Mouse (Mus musculus) embryonic facial prominence, embryonic 14.5 days (tissue): ENCODE measurements around the gene Actn4. TPM values are rescaled to one million over a fixed set of nuclear protein-coding genes. Genes with fewer than 3 reads are reported as not detected.
"Not testable (repeated sequence)": the region's sequence is repeated elsewhere in the genome, so short reads cannot be mapped to it uniquely, and the experiment has no call there.

ENCODE experiments used
- ATAC-seq: fragments of 200-750 bp; cut with Nextera tagmentation; 2 replicates; pipeline ENCODE4 v1.8.0; 2017; ENCODE audit warnings: low read depth, moderate number of reproducible peaks, moderate TSS enrichment
- DNase-seq: peaks from one replicate; pipeline ENCODE4 v3.0.0-alpha.2; 2015; ENCODE audit warnings: low spot score
- H3K27ac ChIP-seq: fragments of 300-500 bp; sonication (generic); replicated peaks from 2 replicates; pipeline ENCODE4 v1.5.1; 2014; ENCODE audit warnings: low read depth, mild to moderate bottlenecking, low read length, moderate library complexity
- H3K27me3 ChIP-seq: fragments of 300-500 bp; sonication (generic); replicated peaks from 2 replicates; pipeline ENCODE4 v1.6.1; 2014; ENCODE audit warnings: low read length; ENCODE audit not compliant: control insufficient read depth, insufficient read depth
- H3K36me3 ChIP-seq: fragments of 300-500 bp; sonication (generic); 2 replicates; pipeline ENCODE4 v1.6.1; 2014; ENCODE audit warnings: low read length, mixed read lengths; ENCODE audit not compliant: control insufficient read depth, insufficient read depth
- H3K4me1 ChIP-seq: fragments of 300-500 bp; sonication (generic); 2 replicates; pipeline ENCODE4 v1.6.1; 2014; ENCODE audit warnings: antibody characterized with exemption, low read length; ENCODE audit not compliant: control insufficient read depth, insufficient read depth
- H3K4me2 ChIP-seq: fragments of 300-500 bp; sonication (generic); 2 replicates; pipeline ENCODE4 v1.6.1; 2014; ENCODE audit warnings: low read depth, mild to moderate bottlenecking, low read length, moderate library complexity, mixed read lengths
- H3K4me3 ChIP-seq: fragments of 300-500 bp; sonication (generic); 2 replicates; pipeline ENCODE4 v1.5.1; 2014; ENCODE audit warnings: low read depth, mild to moderate bottlenecking, low read length
- H3K9ac ChIP-seq: fragments of 300-500 bp; sonication (generic); 2 replicates; pipeline ENCODE4 v1.6.1; 2014; ENCODE audit warnings: low read depth, mild to moderate bottlenecking, low read length, moderate library complexity, mixed read lengths
- H3K9me3 ChIP-seq: fragments of 300-500 bp; sonication (generic); 2 replicates; pipeline ENCODE4 v1.6.1; 2016; ENCODE audit warnings: low read length; ENCODE audit not compliant: control insufficient read depth
- WGBS: fragments of 180-500 bp; shearing (Covaris S2); extraction: QIAGEN DNeasy Blood & Tissue Kit; methylation state at CpG from one replicate; pipeline ENCODE4 v1.1.7; 2014; 5-methylcytosine and 5-hydroxymethylcytosine counted together
- polyA plus RNA-seq: library from polyadenylated mRNA; unstranded; fragments of >200 nt; fragmentation: Nextera tagmentation; extraction: Ambion mirVana; gene quantifications from 2 replicates; pipeline ENCODE4 v1.2.1, GENCODE M21; 2014

Gene Actn4
- polyA plus RNA-seq, 1 experiment from 2014 or later = 256 TPM

DNA sequence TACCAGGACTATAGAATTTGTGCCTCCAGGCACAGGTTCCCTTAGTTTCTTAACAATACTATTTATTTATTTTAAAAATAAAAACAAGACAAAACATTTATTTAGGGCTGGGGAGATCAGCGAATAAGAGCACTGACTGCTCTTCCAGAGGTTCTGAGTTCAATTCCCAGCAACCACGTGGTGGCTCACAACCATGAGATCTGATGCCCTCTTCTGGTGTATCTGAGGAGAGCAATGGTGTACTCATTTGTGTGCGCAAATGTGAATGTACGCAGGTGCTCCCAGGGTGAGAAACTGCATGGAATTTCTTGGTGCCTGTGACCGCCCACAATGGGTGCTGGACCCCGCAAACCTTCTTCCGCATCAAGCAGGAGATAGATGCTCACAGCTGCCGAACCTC is 10.9 kb upstream of the Actn4 start:
- no peak overlapping the region for H3K27ac ChIP-seq
- no peak overlapping the region for H3K9ac ChIP-seq
- H3K27me3 ChIP-seq = no peaks in the 10 kb centered on the region
- no peak for ATAC-seq
- no peaks in the 10 kb centered on the region for H3K4me1 ChIP-seq
- H3K36me3 ChIP-seq = peaks cover 74% of the 10 kb centered on the region
- H3K4me2 ChIP-seq = no peak overlapping the region
- DNase-seq = no peak
- no peak overlapping the region for H3K4me3 ChIP-seq
- H3K9me3 ChIP-seq = no peaks in the 10 kb centered on the region
- 81% methylated on average over 8 of the region's 8 CpGs for WGBS

DNA sequence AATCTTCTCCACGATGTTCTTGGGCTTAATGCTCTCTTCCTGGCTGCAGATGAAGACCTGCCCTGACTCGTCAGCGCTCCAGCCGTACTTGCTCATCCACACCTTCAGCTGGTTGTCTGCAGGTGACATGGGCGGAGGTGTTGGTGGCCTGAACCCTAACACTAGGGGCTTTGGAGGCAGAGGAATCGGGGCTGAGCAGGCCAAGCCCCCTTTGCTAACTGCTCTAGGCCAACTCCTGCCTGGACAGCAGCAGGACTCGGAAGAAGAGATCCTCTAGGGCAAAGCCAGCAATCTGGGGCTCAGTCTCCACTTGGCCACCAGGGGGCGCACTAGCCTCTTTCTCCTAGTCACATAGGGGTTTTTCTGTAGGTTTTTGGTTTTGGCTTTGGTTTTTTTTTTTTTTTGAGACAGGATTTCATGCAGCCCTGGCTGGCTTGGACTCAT is 10.4 kb upstream of the Actn4 start:
- 63% methylated on average over 8 of the region's 8 CpGs for WGBS
- DNase-seq (peak; percentile 79), ATAC-seq (0 out of 2 replicates have a peak, but pooled peaks have one; percentile 4)
- Histone ChIP-seq H3K4me3 (no peak overlapping the region), H3K27me3 (no peaks in the 10 kb centered on the region), H3K9me3 (no peaks in the 10 kb centered on the region), H3K27ac (no peak overlapping the region), H3K9ac (no peak overlapping the region), H3K4me2 (no peak overlapping the region), H3K36me3 (peaks cover 69% of the 10 kb centered on the region), H3K4me1 (no peaks in the 10 kb centered on the region)

DNA sequence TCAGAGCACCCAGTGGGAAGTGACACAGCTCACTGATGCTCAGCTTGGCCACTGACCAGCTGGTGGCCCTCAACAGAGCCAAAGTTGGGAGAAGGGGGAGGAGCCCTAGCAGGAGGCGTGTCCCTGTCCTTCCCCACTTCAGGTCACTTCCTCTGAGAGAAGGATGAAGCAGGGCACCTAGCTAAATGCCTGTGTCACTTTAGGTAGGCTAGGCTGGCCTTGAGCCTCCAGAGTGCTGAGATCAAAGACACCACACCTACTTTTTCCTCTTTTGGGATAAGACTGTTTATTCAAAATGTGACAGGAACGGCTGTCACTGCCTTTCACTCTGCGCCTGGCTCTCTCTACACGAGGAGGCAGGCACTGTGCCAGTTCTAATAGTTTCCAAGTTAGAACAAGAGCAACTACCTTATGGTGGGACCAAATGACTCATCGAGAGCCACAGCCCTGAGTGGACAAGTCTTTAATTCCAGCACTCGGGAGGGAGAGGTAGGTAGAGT is 9.7 kb upstream of the Actn4 start:
- ATAC-seq (no peak), DNase-seq (peak; percentile 64)
- peaks cover 62% of the 10 kb centered on the region for H3K36me3 ChIP-seq
- 67% methylated on average over 6 of the region's 6 CpGs for WGBS
- no peaks in the 10 kb centered on the region for H3K9me3 ChIP-seq
- H3K27me3 ChIP-seq = no peaks in the 10 kb centered on the region
- H3K4me1 ChIP-seq = no peaks in the 10 kb centered on the region
- no peak overlapping the region for H3K27ac ChIP-seq
- no peak overlapping the region for H3K4me2 ChIP-seq
- no peak overlapping the region for H3K4me3 ChIP-seq
- no peak overlapping the region for H3K9ac ChIP-seq

DNA sequence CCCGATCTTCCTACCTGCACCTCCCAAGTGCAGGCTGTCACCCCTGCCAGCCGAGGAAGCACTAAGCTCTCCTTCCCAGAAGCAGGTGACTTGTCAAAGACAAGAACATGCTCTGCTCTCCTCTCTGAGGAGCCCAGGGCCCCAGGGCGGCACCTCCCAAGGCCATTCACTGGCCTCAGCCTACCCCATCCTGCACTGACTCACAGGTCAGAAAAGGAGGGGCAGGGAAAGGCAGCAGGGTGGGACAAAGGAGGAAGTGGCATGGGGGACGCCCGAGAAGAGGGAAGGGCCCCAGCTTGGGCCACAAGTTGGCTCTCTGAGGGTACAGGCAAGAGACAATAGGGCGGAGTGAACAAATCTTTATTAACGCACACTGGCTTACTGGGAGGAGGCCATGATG is 8.9 kb upstream of the Actn4 start:
- Histone ChIP-seq H3K4me2 (no peak overlapping the region), H3K27me3 (no peaks in the 10 kb centered on the region), H3K4me3 (no peak overlapping the region), H3K9ac (no peak overlapping the region), H3K4me1 (no peaks in the 10 kb centered on the region), H3K27ac (no peak overlapping the region), H3K36me3 (peaks cover 54% of the 10 kb centered on the region), H3K9me3 (no peaks in the 10 kb centered on the region)
- DNase-seq (no peak), ATAC-seq (no peak)
- 86% methylated on average over 7 of the region's 7 CpGs for WGBS

DNA sequence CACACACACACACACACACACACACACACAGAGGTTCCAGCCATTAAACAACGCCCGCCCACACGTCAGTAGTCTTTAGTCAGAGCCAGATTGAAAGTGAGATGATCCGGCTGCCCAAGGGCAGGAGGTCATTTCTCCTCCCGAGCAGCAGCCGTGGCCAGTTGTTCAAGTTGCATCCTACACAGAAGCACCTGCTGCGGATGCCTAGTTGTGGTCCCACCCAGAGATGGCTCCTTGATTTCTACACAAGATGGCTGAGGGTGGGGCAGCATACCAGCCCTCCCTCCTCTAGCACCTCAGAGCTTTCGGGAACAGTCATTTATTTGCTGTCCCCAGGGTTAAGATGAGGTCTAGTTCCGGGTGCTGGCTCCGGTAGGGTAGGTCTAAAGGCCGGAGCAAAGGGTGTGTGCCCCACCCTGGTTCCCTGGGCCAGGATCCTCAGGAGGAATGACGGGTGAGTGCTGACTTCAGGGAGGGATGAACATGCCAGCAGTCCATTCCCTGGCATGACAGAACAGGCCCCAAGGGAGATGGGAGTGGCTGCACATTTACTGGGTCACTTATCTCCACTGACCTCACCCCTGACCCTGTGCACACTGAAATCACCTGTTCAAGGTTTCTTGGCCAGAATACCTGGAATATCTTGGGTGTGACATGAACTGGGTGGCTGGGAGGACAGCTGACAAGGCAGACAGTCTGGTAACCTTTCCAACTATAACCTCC is 7.7 kb upstream of the Actn4 start:
- H3K27ac ChIP-seq = no peak overlapping the region

DNA sequence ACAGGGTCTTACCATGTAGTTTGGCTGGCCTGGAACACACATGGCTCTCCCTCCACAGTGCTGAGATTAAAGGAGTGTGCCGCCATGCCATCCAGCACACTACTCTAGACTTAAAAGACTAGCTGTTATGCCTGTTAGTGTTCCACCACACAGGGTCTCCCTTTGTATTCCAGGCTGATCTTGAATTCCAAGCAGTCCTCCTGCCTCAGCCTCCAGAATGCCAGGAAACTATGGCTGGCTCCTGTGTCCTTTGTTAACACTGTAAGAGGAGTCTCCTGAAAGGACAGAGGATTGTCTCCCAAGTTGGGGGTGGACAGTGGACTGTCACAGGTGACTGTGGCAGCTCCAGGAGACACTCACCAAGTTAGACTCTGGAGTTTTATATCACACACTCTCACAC is 7.1 kb upstream of the Actn4 start:
- no peak for DNase-seq
- Histone ChIP-seq H3K4me1 (no peaks in the 10 kb centered on the region), H3K4me3 (no peak overlapping the region), H3K9me3 (no peaks in the 10 kb centered on the region), H3K27me3 (no peaks in the 10 kb centered on the region), H3K4me2 (no peak overlapping the region), H3K27ac (no peak overlapping the region), H3K9ac (no peak overlapping the region), H3K36me3 (peaks cover 43% of the 10 kb centered on the region)
- 79% methylated on average over 1 of the region's 1 CpGs for WGBS
- ATAC-seq = no peak

More for the DNA sequence above, 7.7 kb upstream of the Actn4 start:
- Histone ChIP-seq H3K4me1 (no peaks in the 10 kb centered on the region), H3K9ac (no peak overlapping the region), H3K27me3 (no peaks in the 10 kb centered on the region), H3K36me3 (peaks cover 48% of the 10 kb centered on the region), H3K4me2 (no peak overlapping the region), H3K9me3 (no peaks in the 10 kb centered on the region), H3K4me3 (no peak overlapping the region)
- peak; percentile 23; the same call in 1 of the 2 replicates for ATAC-seq
- no peak for DNase-seq
- 70% methylated on average over 12 of the region's 12 CpGs for WGBS

DNA sequence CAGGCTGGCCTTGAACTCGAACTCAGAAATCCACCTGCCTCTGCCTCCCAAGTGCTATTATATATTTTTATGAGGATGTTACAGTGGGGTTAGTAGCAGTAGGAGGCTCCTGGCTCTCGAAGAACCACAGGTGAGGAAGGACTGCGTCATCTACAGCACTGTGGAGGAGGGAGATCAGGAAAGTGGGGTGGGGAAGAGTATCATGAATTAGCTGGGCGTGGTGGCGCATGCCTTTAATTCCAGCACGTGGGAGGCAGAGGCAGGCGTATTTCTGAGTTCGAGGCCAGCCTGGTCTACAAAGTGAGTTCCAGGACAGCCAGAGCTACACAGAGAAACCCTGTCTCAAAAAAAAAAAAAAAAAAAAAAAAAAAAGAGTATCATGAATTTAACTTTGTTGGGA is 6.0 kb upstream of the Actn4 start:
- not testable (repeated sequence) for H3K4me3 ChIP-seq, DNase-seq, H3K4me2 ChIP-seq, H3K27ac ChIP-seq, H3K9me3 ChIP-seq, ATAC-seq, H3K9ac ChIP-seq, H3K4me1 ChIP-seq, H3K27me3 ChIP-seq
- H3K36me3 ChIP-seq = peaks cover 31% of the 10 kb centered on the region
- WGBS = 98% methylated on average over 8 of the region's 8 CpGs

DNA sequence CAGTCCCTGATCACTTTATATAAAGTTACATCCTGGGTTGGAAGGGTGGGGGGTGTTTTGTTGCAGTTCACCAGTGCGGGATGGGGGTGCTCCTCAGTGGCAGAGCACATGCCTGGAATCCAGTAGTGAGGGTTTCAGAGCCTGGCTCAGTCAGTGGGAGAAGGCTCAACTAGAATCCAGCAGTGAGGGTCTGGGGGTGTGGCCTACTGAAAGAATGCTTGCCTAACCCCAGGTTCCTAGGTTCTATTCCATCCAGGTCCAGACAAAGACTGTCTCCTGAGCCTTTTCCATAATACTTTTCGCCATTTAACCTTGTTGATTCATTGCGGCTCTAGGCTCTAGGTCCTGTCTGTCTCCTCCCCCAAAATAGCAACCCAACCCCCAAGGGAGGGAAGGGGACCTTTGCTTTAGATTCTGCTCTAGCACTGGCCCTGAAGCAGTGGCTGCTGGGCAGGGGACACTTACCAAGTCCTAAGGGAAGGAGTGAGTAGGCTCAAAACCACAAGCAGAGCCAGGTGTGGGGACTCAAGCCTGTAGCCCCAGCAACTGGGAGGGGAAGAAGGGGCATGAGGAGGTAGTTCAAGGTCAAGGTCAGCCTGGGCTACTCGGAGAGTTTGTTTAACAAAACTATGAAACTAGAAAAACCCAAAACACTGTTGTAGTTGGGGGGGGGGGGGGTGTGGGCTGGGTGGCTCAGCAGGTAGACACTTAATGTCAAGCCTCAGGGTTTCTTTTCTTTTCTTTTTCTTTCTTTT is 4.8 kb upstream of the Actn4 start:
- DNase-seq (no peak), ATAC-seq (no peak)
- Histone ChIP-seq H3K4me2 (no peak overlapping the region), H3K27ac (no peak overlapping the region), H3K36me3 (peaks cover 28% of the 10 kb centered on the region), H3K4me3 (no peak overlapping the region), H3K4me1 (no peaks in the 10 kb centered on the region; the same call in 1 of the 2 replicates), H3K9ac (no peak overlapping the region), H3K9me3 (no peaks in the 10 kb centered on the region), H3K27me3 (no peaks in the 10 kb centered on the region)
- WGBS = 75% methylated on average over 4 of the region's 4 CpGs
